Mouse (Mus musculus) B cell, adult 2 months (primary cell): ENCODE measurements around the gene Wt1.
A peak's percentile ranks its signal among the peaks of the same experiment; 100 is the strongest.

Source experiments
- DNase-seq, 2 experiments: peaks; one replicate each; pipeline ENCODE4 v3.0.0; 2022

The Wt1 gene

DNA sequence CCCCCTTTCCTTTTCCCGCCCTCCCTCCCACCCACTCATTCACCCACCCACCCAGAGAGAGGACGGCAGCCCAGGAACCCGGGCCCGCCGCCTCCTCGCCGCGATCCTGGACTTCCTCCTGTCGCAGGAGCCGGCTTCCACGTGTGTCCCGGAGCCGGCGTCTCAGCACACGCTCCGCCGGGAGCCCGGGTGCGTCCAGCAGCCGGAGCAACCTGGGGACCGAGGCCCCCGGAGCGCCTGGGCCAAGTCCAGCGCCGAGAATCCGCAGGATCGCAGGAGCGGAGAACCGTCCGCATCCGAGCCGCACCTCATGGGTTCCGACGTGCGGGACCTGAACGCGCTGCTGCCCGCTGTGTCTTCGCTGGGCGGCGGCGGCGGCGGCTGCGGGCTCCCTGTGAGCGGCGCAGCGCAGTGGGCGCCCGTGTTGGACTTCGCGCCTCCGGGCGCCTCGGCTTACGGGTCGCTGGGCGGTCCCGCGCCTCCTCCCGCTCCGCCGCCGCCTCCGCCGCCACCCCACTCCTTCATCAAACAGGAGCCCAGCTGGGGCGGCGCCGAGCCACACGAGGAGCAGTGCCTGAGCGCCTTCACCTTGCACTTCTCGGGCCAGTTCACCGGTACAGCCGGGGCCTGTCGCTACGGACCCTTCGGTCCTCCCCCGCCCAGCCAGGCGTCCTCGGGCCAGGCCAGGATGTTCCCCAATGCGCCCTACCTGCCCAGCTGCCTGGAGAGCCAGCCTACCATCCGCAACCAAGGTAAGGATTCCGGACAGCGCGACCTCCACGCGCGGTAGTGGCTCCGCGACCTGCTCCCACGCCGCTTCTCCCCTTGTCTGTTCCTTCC lies 582 bp downstream of the Wt1 start:
- DNase-seq: no peak

DNA sequence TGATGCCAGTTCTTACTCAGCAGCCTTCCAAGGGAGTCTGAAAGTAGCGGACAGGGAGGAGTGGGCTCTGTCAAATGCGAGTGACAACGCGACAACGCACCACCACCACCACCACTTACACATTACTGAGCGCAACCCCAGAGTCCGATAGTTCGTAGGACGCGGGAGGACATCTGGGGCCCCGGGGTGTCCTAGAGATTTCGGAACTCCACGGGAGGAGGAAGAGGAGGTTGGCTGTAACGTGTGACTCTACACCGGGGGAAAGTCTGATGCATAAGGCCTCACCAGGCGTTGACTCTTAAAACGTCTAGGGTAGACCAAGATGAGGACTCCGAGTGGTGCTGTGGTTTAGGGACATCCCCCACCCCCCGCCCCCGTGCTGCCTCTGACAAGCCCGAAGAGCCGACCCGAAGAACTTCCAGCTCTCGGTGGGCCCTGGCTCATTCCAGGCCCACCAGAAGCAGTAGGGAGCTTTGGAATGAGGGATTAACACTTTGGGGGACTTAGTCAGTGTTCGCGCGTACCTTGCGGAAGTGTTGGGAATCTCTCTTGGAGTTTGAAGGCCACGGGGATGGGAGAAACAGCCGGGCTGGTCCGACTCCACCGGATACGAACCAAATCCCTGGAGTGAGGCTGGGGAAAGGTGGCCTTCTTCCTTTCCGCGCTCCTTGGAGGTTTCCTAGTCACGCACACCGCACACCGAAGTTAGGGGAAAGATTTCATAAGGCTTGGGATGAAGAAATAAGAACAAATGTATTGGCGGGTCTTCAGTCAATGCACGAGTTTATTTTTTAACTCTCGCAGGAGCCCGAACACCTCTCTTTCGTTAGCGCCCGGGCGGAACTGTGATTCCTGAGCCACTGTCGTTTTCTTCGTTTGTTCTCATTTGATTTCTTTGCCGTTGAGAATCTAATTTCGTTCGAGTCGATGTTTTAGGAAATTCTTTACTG lies 1.5 kb downstream of the Wt1 start:
- no peak for DNase-seq

DNA sequence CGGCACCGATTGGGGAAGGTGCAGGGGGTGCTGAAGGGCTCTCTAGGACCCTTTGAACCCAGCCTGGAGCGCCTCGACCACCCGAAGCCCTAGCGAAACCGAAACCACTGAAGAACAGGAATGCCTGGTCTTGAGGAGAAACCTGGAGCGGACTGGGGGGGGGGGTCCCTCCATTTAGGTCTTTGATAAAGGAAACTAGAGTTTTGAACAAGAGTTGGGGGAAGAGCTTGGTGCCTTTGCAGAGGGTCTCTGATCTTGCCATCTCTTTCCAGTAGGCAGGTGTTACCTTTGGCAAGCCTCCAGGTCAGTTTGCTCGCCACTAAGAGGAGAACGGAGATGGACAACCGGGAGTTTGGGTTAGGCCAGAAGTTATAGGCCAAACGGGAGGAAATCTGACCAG lies 2.2 kb downstream of the Wt1 start:
- no peak for DNase-seq

DNA sequence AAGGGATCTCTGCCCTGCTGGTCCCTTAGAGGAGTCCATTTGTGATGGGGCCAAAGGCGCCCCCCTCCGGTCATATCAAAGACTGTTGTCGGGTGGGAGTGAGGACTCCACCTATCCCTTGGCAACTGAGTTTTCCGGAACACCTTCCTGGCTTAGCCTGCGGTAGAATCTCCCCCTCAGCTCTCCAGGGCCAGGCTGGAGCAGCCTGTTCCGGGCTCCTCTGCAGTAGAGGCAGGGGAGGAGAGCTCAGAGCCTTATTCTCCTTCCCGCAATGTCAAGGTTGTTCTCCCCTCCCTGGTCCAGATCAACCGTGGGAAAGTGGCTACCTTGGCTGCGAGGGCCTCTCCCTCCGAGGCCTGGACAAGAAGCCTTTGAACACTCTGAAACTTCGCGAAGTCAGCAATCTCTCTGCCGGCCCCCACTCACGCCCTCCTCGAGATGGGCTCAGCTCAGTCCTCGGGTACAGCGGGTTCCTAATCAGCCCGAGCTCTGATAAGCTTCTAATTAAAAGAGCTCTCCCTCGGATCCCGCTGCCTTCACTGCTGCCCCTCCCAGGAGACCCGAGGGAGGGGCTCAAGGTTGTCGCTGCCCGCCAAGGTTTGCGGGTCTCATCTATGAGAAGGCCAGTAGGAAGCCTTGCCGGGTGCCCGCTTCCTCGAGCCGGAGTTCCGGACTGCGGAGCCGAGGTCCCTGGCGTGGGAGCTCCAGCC lies 4.2 kb downstream of the Wt1 start:
- DNase-seq: peak in 1 of 2 experiments; percentile 9

DNA sequence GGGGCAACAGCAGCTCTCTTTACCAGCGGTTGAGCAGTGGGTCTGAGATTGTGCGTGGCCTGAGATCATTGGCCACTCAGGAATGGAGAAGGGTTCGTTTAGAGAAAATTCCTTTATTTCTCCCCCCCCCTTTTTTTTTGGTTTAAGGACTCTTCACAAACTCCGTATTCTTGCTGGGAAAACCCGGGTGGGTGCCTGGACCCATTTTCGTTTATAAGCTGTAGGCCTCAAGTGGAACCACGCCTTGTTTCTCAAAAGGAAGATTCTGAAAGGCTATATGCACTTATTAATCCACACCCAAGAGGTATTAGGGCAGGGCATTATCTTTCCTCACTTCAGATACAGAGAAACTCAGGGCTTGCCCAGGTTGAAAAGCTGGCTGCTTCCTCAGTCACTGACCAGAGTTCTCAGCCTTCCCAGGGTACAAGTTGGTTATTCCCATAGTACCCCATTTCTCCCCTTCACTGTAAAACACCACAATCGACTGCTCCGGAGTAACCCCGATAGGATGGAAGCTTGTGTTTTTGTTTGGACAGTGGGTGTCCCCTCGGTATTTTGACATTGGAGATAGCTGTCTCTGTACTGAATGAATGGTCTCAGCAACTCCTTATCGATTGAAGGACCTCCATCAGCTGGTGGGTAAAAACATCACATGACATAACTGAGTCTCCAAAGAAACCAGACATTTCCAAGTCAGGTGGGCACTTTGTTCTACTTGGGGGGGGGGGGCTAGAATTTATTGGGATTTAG lies 4.9 kb downstream of the Wt1 start:
- DNase-seq: no peak

DNA sequence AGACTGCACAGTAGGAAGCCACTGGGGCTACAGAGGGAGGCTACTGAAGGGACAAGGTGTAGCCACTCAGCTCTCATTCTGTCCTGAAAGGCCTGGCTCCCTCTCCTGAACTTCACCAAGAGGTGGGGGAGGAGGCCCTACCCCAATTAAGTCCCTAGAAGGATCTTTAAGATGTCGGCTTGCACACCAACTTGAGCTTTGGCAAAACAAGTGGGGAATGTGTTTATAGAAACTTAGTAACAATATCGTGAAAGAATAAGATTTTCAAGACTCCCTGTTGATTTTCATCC lies 5.4 kb downstream of the Wt1 start:
- no peak for DNase-seq

DNA sequence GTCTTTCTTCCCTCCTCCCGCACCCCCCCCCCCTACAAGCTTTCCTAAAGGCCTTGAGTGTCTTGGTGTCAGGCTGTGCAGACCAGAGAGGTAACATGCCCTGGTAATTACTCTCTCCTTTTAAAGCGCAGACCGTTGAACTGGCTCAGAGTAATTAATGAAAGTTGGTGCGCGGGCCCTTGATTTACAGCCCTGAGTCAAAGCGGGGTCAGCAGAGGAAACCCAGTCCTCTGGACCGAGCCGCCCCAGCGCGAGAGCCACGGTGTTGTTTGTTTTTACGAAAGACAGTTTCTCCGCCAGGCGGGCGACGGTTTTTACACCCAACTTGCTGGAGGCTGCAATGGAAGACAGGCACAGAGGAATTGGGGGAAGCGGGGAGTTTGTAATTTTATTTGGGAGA lies 6.0 kb downstream of the Wt1 start:
- DNase-seq: no peak

DNA sequence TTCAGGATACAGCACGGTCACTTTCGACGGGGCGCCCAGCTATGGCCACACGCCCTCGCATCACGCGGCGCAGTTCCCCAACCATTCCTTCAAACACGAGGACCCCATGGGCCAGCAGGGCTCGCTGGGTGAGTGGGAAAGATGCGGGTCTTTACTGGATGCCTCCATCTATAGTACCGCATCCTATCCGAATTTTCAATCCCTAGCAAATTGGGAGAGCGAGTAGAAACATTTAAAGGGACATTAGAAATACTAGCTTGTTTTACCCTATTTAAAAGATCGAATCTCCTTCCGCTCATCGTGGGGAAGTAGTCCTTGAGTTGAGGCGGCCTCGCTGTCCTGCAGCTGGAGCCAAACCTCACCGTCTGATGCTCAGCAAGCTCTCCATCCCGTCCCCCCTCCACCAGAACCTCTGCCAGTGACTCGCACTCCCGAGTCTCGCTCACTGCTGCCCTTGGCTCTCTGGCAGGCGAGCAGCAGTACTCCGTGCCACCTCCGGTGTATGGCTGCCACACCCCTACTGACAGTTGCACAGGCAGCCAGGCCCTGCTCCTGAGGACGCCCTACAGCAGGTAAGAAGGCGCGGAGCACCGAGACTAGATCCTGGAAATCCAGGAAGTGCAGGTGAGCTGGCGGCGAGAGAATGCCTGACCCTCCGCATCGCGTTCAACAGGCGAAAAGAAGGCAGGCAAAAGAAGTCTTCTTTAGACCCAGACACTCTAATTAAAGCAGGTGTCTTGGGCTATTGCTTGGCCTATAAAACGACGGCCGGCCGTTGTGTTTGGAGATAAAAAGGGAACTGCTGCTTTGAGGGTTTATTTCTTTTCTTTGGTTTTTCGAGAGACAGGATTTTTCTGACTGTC lies 6.8 kb downstream of the Wt1 start:
- DNase-seq: no peak

DNA sequence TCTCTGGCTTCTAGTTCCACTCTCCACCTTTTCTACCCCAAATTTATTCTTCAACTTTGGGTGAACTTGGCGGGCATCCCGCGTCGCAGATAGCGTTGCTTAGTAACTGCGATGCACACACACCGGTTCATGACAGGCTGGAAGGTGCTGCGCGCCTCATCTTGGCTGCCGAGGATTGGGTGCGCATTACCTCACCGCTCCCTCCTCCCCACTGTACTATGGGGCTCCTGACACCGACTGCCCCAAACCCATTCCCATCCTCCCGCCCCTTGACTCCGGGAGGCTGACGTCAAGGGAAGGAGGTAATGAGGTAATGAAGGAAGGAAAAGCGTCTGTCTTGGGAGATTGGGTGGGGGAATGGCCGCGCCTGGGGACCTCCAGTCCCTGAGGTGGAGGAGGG lies 8.0 kb downstream of the Wt1 start:
- DNase-seq: no peak

DNA sequence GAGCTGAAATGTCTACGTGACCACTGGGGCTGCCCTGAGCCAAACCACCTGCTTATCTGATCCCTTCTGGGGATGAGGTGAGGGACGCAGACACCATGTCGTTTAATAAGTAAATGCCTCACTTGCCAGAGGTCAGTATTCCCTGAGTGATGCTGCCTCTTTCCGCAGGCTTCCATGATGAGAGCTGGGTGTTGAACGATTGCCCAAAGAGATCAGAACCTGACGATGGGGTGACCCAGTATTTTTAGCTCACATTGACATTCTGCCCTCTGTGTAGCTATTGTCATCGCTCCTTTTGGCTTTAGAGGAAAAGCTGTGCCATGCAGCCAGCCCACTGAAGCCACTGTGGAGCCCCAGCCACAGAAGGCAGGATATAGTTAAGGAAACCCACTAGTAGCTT lies 13.1 kb downstream of the Wt1 start:
- no peak for DNase-seq

DNA sequence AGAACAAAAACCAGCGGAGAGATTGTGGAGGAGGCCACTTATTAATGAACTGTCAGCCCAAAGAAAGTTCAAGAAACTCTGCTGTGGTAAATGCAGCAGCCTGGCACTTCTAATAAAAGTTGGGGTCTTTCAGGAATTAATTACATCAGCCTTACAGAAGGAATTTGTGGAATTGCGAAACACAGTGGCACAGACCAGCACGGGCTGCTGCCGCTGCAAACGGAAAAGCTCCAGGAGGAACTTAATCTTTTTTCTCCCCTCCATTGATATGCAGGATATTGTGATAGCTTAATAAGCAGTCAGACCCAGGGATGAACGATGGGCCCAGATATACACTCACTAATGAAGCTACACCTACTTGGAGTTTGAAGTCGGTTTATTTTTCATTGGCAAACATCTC lies 15.0 kb downstream of the Wt1 start:
- no peak for DNase-seq

DNA sequence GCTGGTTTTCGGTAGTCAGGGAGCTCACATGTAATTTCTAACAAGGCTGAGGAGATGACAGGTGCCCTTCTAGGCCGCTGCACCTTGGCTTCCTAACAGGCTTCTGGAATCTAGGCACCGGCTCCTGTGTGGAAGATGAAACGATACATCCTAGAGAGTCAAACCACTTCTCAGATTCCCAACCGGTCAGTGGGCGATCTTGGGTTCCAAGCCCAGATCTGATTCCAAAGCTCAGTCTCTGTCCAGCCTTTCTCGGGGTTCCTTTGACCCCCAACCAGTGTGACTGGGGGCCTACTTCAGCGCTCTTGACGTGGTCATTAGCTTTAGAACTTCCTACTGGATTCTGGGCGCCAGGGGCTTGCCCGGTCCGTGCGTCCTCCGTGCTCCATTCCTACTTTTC lies 17.4 kb downstream of the Wt1 start:
- no peak for DNase-seq

DNA sequence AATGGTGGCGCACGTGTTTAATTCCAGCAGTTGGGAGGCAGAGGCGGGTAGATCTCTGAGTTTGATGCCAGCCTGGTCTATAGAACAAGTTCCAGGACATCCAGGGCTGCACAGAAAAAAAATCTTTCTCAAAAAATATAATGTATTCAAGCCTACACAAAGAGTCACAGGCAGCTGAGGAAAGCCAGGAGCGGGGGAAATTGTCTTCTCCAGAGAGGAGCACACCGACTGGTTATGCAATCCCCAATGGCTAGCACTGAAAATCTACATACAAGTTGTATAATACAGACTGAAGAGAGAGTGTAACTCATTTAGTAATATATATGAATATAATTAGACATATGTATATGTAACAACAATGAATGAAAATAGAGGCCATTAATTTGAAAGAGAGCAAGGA lies 25.2 kb downstream of the Wt1 start:
- DNase-seq: no peak

DNA sequence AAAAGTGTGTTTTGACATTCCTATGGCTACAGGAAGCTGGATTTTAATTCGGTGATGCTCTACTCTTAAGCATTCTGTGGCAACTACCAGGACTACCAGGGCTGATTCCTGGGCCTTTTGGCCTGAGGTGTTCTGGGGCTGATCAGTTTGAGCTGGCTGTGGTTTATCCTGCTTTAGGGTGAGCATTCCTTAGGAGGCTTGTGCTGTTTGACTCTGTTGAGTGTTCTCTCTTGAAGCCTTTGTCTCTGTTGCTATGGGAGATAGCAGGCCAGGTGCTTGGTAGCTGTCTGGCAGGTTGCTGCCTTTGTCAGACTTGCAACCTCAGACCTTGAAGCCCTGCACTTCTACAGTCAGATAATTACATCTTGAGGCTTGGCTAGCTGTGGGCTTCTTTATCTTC lies 26.7 kb downstream of the Wt1 start:
- DNase-seq: no peak

DNA sequence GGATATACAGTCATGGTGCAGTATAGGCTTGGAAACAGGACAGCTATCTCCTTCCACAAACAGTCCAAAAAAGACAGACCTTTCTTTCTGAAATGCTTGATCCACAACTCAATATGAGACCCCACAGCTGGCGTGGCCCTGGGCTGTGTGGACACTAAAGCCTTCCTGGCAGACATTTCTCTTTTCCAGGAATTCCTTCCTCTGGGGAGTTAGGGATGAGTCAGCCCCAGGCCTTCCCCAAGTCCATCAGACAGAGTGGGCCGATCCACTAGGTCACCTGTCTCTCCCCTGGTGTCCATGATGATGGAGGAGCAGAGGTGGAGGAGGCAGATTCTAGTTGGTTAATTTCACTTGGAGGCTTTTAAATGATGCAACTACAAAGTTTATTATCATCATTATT lies 34.6 kb downstream of the Wt1 start:
- DNase-seq: no peak

DNA sequence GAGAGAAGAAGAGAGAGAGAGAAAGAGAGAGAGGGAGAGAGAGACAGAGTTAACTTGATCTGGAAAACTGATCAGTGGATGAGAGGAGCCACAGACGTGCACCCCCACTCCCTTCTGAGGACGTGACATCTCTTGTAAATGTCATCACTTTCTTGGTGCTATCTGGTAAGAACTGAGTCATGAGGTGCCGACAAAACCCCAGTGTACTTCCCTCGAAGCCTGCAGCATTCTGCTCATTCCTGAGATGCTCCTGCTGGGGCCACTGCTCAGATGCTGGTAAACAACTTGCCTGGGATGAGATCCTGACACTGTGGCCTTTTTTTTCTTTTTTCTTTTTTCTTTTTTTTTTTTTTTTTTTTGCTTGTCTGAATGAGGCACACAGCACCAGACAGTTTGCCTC lies 36.4 kb downstream of the Wt1 start:
- no peak for DNase-seq

DNA sequence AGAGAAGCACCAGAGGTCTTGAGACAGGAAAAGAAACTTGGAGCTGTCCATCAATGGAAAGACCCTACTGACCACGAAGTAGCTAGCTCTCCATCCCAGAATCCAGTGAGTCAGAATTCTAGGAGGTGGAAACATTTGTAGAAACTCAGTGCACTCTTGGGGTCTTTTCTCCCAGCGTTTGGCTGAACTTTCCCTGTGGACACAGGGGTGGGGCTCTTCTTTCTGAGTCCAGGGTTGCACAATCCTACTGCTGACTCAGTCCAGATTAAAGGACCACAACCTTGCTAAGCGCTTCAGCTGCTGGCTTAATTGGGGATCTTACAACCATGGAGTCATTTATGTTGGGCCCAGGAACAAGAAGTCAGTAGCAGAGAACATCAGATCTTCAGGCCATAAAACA lies 41.8 kb downstream of the Wt1 start:
- no peak for DNase-seq

DNA sequence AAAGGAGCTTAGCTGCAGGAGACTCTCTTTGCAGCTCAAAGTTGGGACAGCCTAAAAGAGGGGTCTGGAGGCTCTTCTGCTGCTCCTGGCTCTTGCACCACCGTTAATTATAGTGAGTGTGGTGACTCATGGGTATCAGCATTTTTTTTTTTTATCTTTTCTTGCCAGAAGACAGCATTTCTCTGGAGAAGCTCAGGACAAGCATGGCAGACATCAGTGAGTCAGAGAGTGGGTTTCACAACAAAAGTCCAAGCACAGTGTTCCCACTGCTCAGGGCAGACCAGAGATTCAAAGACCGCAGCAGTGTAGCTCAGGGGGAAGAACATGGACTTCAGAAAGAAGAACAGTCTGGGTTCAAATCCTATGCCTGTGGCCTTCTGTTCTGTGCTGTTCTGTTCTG lies 47.9 kb downstream of the Wt1 start:
- DNase-seq: no peak

DNA sequence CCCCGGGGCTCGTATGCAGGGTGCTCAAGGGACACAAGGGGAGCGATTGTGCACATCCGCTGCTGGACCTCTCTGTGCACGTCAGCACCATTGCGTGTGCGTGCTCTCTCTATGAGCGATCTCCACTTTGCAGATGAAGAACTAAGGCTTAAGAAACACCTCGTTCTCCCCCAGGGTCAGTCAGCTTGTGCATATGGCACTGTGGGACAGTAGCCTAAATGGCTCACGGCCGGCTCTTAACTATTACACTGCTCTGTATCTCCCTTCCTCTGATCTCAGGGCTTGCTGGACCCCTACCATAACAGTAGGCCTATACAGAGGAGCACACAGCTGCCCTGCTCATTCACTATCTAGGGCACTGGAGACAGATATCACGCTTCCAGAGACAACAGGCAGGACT lies 52.5 kb downstream of the Wt1 start:
- no peak for DNase-seq

DNA sequence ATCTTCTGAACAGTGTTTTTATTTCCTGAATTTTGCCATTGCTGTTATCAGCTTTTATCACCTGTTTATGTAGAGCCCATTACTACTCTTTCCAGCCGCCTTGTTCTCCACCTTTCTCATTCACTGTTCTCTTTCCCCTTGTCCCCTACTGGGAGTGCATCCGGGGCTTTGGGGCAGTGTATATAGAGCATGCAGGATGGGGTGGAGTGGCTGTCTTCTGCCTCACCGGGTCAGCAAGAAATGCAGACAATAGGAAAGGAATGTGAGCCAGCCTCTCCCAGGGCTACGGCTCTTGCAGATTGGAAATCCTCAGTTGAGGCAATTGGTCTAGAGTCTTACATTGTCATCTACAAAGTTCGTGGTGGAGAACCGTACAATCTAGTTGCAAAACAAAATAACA lies 56.2 kb downstream of the Wt1 start:
- DNase-seq: no peak

DNA sequence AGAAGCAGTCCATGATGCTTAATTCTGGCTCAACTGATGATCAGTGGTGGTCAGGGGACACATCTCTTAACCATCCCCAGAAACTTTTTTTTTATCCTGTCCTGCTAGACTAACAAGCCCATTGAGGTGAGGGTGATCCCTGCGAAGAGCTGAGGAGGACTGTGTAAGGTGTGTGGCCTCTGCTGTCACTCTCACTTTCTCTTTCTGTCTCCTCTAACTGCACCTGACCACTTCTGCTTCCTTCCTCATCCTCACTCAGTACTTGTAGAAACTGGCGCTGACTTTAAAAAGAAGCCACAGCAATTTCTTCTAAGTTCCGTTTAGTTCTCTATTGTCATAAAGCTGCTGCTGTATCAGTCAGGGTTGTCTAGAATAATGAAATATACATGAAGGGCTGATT lies 58.8 kb downstream of the Wt1 start:
- no peak for DNase-seq
